Mouse (Mus musculus) retina, adult 2 months (tissue): ENCODE results near the gene Cmklr1.

ENCODE experiments used
- DNase-seq: peaks from one replicate; pipeline ENCODE4 v3.0.0-alpha.2; 2012; ENCODE audit warnings: low read depth, low spot score

Gene Cmklr1

DNA sequence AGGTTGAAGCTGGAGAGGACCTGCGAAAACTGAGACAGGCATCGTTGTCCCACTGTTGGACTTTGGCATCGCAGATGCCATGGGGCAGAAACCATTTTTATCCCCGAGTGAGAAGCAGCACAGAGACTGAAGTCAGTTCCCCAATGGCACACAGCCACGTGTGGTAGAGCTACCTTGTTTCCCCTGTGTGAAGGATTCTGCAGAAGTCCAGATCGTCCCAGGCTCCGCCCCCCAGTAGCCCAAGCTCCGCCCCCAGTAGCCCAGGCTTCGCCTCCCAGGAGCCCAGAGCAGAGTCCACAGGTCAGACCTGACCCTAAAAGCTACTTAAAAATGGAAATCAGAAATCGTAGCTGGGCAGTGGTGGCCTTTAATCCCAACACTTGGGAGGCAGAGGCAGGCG lies 4.0 kb upstream of the Cmklr1 start:
- no peak for DNase-seq

GRCm38 (mm10) chr5:113652215-113652614 lies 2.0 kb upstream of the Cmklr1 start:
- DNase-seq, result no peak

GRCm38 (mm10) chr5:113648647-113649211 lies 1.5 kb downstream of the Cmklr1 start:
- DNase-seq, result no peak

- DNase-seq, result no peak
These were observed 3.1 kb downstream of the Cmklr1 start for GRCm38 (mm10) chr5:113647141-113647540.

- no peak for DNase-seq
These were observed 5.7 kb downstream of the Cmklr1 start for GRCm38 (mm10) chr5:113644520-113644919.

GRCm38 (mm10) chr5:113643107-113643848 lies 6.9 kb downstream of the Cmklr1 start:
- no peak for DNase-seq

GRCm38 (mm10) chr5:113641066-113641465 lies 9.2 kb downstream of the Cmklr1 start:
- DNase-seq, result no peak

DNA sequence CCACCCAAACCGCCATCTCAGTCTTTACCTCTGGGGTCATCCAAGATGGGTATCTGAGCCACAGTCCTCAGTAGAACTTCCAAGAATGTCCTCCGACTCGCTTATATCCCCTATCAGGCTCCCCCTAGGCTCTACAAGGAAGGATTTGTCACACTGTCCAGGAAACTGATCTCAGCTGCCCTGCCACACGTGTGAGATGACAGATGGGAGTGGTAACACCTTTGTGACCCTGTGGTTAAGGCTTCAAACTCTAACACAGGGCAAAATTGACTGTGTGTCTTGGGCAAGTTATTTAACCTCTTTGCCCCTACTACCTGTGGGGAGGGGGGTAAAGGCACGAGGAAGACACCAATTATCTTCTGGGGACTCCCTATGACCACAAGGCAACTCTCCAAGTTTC lies 11.1 kb downstream of the Cmklr1 start:
- no peak for DNase-seq

DNA sequence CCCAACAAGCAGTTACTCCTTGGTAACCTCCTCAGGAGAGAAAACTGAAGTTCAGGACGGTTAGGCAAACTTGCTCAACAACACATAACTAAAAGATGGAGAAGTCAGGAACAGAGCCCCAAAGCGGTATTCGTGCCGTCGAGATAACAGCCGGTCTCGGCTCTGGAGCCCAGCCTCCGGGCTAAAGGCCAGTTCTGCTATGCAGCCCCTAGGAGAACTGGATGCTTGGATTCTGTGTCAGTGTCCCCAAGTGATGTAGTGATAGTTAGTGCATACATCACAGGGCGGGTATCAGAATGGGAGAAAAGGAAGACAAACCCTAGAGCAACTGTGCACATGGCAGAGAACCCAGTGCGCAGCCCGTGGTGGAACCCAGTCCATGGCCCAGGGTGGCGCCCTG lies 12.2 kb downstream of the Cmklr1 start:
- DNase-seq, result no peak

DNA sequence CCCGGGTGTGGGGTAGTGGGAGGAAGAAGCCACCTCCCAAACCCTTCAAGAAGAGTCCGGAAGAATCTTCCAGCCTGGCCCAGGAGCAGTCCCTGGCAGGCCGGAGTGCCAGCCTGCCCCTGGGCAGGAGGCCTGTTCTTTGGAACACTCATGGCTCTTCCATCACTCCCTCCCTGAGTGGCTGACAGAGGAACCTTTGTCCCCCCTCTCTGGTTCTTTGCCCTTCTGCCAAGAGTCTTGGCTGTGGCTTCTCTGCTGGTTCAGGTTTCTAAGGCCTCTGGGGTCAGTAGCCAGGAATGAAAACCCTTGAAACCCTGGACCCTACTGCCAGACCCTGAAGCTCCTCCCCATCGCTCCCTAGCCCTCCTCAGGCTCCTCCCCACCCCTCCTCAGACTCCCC lies 12.6 kb downstream of the Cmklr1 start:
- no peak for DNase-seq

DNA sequence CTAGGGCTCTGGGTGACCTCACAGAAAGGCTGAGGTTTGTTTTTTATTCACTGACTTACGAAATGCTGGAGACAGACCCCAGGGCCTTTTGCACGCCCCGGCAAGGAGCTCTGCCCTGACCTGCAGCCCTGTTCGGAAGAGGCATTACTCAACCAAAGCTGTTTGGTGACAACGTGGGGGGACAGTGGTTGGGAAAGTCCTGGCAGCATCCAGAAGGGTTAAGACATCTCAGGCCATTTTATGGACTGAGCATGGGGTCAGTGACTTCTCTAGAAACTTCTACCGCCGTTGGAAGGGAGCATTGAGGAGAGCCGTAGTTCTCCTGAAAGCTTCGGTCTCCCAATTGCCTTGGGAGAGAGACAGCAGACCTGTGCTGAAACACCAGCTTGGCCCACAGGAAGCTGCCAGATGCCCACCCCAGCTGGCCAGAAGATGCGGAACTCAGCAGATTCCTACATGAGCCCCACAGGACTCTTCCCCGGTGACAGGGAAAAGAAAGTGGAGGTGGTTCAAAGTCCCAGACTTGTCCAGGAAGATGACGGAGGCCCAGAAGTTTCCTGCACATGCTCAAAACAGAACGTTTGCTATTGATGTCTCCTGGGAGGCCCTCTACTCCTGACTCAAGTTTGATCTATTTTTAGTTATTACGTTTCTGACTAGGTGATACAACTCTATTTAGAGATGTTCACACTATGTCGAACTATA lies 14.2 kb downstream of the Cmklr1 start:
- DNase-seq, result no peak

GRCm38 (mm10) chr5:113634887-113635610 lies 15.2 kb downstream of the Cmklr1 start:
- DNase-seq, result no peak

DNA sequence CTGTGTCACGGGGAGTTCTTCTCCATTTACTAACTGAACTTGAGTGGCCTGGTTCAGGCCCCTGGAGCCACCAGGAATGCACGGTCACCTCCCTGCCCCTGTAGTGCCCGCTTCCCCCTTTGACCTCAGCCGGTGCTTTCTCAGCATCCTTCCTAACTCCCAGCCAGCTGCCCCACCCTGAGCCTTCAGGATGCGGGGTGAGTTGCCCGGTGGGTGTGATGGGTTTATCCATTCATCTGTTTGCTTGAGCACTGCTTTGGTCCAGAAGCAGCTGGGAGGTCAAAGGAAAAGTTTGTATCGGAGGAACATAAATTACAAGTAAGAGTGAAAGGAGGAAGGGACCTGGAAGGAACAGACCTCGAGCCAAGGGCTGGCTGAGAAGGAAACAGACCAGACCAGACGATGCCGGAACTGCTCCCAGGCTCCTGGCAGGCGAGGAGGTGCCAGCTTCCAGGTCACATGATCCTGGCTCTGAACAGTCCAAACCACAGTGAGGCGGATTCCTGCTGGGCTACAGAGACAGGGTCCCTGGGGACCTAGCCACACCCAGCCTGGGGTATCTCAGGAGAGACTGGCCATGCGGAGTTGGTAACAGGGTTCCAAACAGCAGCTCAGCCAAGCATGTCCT lies 16.1 kb downstream of the Cmklr1 start:
- DNase-seq, result no peak

- no peak for DNase-seq
These were observed 17.1 kb downstream of the Cmklr1 start for GRCm38 (mm10) chr5:113633037-113633714.

DNA sequence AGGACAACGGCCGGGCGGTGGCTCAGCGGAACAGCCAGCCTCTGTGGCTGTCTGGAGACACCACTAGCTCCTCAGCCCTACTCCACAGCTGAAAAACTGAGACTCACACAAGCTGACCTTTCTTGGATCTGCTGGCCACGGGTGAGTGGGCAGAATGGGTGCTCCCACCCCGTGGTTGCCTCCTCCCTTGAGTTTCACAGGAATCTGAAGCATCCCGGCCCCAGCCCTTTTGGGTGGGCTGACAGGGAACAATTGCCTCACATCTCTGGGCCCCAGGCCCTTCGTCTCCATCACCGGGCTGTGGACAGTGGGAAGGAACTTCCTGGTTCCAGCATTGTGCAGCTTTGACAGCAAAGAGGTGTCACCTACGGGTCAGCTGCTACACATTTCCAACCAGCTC lies 20.1 kb downstream of the Cmklr1 start:
- no peak for DNase-seq

- no peak for DNase-seq
These were observed 21.0 kb downstream of the Cmklr1 start for GRCm38 (mm10) chr5:113629248-113629647.

- no peak for DNase-seq
These were observed 22.3 kb downstream of the Cmklr1 start for GRCm38 (mm10) chr5:113627820-113628437.

DNA sequence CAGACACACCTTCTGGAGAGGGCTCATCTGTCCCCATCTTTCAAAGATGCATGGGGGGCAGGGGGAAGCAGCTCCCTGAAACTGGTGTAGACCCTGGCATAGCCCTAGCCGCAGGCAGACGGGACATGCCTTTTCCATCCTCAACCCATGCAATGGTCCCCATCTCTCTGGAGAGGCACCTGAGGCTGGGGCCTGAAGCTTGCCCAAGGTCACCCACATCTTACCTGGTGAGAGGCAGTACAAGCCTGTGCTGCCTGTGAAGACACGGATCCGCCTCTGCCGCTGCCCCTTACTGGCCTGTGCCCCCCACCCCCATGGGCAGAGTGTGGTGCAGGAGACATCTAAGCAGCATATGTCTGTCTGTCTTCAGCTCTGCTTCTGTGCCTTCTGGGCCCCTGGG lies 23.2 kb downstream of the Cmklr1 start:
- DNase-seq, result no peak

GRCm38 (mm10) chr5:113626352-113626751 lies 23.9 kb downstream of the Cmklr1 start:
- DNase-seq, result no peak

DNA sequence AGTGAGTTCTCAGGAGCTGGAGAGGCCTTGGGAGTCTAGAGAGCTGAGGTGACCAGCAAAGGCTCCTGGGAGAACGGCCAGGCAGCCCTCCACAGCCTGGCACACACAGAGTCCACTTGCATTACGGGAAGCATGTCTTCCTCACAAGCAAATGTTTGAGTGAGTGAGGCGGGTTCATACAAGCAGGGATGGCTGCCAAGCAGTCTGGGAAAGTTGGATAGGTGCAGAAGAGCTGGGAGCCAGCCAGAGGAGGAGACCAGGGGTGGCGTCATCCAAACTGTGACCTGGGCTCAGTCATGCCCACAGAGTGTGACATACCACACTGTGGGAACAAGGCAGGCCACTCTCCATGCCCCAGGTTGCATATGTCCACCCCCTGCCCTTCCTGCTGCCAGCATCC lies 25.2 kb downstream of the Cmklr1 start:
- DNase-seq, result no peak

DNA sequence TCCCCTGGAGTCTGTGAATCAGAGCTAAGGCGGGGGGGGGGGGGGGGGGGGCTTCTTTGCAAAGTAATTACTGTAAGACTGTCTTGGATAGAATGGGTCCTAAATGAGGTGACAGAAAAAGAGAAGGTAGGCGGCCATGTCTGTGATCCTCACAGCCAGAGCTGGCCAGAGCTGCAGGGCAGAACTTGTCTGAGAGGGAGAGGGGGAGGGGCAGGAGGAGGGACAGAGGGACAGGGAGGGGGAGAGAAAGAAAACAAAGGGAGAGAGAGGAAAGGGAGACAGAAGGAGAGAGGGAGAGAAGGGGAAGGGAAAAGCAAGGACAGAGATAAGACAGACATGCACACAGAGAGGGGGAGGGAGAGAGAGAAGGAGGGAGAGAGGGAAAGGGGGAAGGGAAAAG lies 27.2 kb downstream of the Cmklr1 start:
- no peak for DNase-seq
